Comparison of ENCODE assay signal across 8 mouse cellular contexts in the genomic region with DNA sequence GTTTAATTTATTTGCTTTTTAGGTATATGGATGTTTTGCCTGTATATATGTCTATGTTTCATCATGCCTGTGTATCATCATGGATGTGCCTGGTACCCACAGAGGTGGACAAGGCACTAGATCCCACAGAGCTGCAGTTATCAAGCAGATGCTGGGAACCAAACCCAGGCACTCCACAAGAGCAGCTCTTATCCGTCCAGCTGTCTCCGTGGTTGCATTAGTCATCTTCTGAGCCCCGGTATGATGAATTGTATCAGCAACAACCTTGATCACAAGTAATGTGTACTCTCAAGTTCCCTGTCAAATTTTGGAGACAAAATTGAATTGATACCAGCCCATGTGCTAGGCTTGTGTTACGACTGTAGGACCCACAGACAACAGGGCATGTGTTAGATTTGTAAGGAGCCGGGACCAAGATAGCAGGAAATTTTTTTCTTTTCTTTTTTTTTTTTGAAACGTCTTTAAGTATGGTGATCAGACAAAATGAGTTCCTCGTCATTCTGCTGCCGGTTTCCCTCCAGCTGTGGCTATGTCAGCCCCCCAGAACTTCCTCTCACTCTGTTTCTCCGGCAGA. TPM values are rescaled to one million over a fixed set of nuclear protein-coding genes. Genes with fewer than 3 reads are reported as not detected.
DNase-seq lines count a peak whose midpoint lies in the region; ATAC-seq and TF ChIP-seq lines count a peak whose summit lies in the region.

No protein-coding gene starts in this region.

- no peak for TF ChIP-seq EP300 in lung, postnatal 0 days (IDR thresholded peaks at IDR 0.05)

- intact Hi-C loops in gastrocnemius, postnatal 14 days (cut with DNase I; ENCODE audit: low total_unique reads) = no loop called here

- peak overlapping the region; percentile 52 for H3K4me2 ChIP-seq in lung, postnatal 0 days (replicated peaks; ENCODE audit: low read depth, low read length)
- H3K4me2 ChIP-seq in embryonic facial prominence, embryonic 13.5 days = peak overlapping the region; percentile 60
- H3K4me2 ChIP-seq in limb, embryonic 15.5 days = peak overlapping the region; percentile 43
- peak overlapping the region; percentile 58 for H3K4me2 ChIP-seq in stomach, embryonic 14.5 days (replicated peaks; ENCODE audit: low read depth, low read length)

- no peak for DNase-seq in lung, postnatal 0 days (ENCODE audit: low spot score)
- no peak for DNase-seq in lung, postnatal 4 days
- no peak for DNase-seq in retina, embryonic 14.5 days (ENCODE audit: low spot score)
- no peak for DNase-seq in gastrocnemius, postnatal 14 days
- DNase-seq in kidney, adult 18-20 months = no peak

- peak overlapping the region; percentile 20 for H3K4me3 ChIP-seq in lung, postnatal 0 days (ENCODE audit: low read depth, low read length)
- peak overlapping the region; percentile 29 for H3K4me3 ChIP-seq in embryonic facial prominence, embryonic 13.5 days
- peak overlapping the region; percentile 17; the same call in 1 of the 2 replicates for H3K4me3 ChIP-seq in limb, embryonic 15.5 days
- H3K4me3 ChIP-seq in stomach, embryonic 14.5 days (ENCODE audit: low read depth, low read length) = peak overlapping the region; percentile 15

- no peak for TF ChIP-seq CTCF in lung, postnatal 0 days (IDR thresholded peaks at IDR 0.05)

- H3K4me1 ChIP-seq in lung, postnatal 0 days (ENCODE audit: insufficient read depth, low read depth, low read length) = peaks cover 9% of the 10 kb centered on the region
- H3K4me1 ChIP-seq in embryonic facial prominence, embryonic 13.5 days = peaks cover 14% of the 10 kb centered on the region
- H3K4me1 ChIP-seq in limb, embryonic 15.5 days = peaks cover 12% of the 10 kb centered on the region; the same call in 1 of the 2 replicates
- peaks cover 21% of the 10 kb centered on the region for H3K4me1 ChIP-seq in stomach, embryonic 14.5 days (ENCODE audit: control insufficient read depth, insufficient read depth, low read length)

- no peak for ATAC-seq in lung, postnatal 0 days
- ATAC-seq in embryonic facial prominence, embryonic 13.5 days (ENCODE audit: insufficient number of reproducible peaks, insufficient read depth, low FRiP score, low TSS enrichment, low read depth) = no peak
- no peak for ATAC-seq in limb, embryonic 15.5 days (ENCODE audit: insufficient number of reproducible peaks, low FRiP score, low TSS enrichment, low read depth)
- ATAC-seq in stomach, embryonic 14.5 days (ENCODE audit: insufficient number of reproducible peaks, insufficient read depth, low FRiP score, low read depth) = no peak

- 16% methylated on average over 9 of the region's 9 CpGs for WGBS in lung, postnatal 0 days
- WGBS in embryonic facial prominence, embryonic 13.5 days = 31% methylated on average over 9 of the region's 9 CpGs
- WGBS in limb, embryonic 15.5 days = 34% methylated on average over 9 of the region's 9 CpGs
- WGBS in stomach, embryonic 14.5 days = 22% methylated on average over 9 of the region's 9 CpGs

- H3K27ac ChIP-seq in lung, postnatal 0 days (ENCODE audit: low read length) = peak overlapping the region; percentile 66
- no peak overlapping the region for H3K27ac ChIP-seq in embryonic facial prominence, embryonic 13.5 days
- H3K27ac ChIP-seq in limb, embryonic 15.5 days = peak overlapping the region; percentile 52
- peak overlapping the region; percentile 44; the same call in 1 of the 2 replicates for H3K27ac ChIP-seq in stomach, embryonic 14.5 days (ENCODE audit: low read length)

- H3K27me3 ChIP-seq in lung, postnatal 0 days (replicated peaks; ENCODE audit: insufficient read depth, low read length) = no peaks in the 10 kb centered on the region
- H3K27me3 ChIP-seq in embryonic facial prominence, embryonic 13.5 days = no peaks in the 10 kb centered on the region
- no peaks in the 10 kb centered on the region for H3K27me3 ChIP-seq in limb, embryonic 15.5 days
- no peaks in the 10 kb centered on the region for H3K27me3 ChIP-seq in stomach, embryonic 14.5 days (ENCODE audit: control insufficient read depth, insufficient read depth, low read length)

- no peaks in the 10 kb centered on the region for H3K9me3 ChIP-seq in lung, postnatal 0 days (ENCODE audit: low read length)
- no peaks in the 10 kb centered on the region; the same call in 1 of the 2 replicates for H3K9me3 ChIP-seq in embryonic facial prominence, embryonic 13.5 days
- H3K9me3 ChIP-seq in limb, embryonic 15.5 days = no peaks in the 10 kb centered on the region
- peaks cover 4% of the 10 kb centered on the region; the same call in 1 of the 2 replicates for H3K9me3 ChIP-seq in stomach, embryonic 14.5 days (ENCODE audit: control insufficient read depth, low read depth, low read length)

- no peak overlapping the region for H3K9ac ChIP-seq in lung, postnatal 0 days (replicated peaks; ENCODE audit: low read depth)
- peak overlapping the region; percentile 51 for H3K9ac ChIP-seq in embryonic facial prominence, embryonic 13.5 days
- no peak overlapping the region for H3K9ac ChIP-seq in limb, embryonic 15.5 days
- H3K9ac ChIP-seq in stomach, embryonic 14.5 days (replicated peaks; ENCODE audit: low read depth, low read length) = no peak overlapping the region

- H3K36me3 ChIP-seq in lung, postnatal 0 days (ENCODE audit: insufficient read depth, low read length) = no peaks in the 10 kb centered on the region
- no peaks in the 10 kb centered on the region for H3K36me3 ChIP-seq in embryonic facial prominence, embryonic 13.5 days
- H3K36me3 ChIP-seq in limb, embryonic 15.5 days = no peaks in the 10 kb centered on the region
- no peaks in the 10 kb centered on the region for H3K36me3 ChIP-seq in stomach, embryonic 14.5 days (ENCODE audit: control insufficient read depth, insufficient read depth, low read length)

RNA-seq across cellular contexts. Expression of a gene that starts 19.1 kb away (rescaled TPM):
- polyA plus RNA-seq in lung, postnatal 0 days (2015; fragmentation: Nextera tagmentation; extraction: Ambion mirVana) = 59.6 and 76.9 TPM in 2 replicates
- polyA plus RNA-seq in embryonic facial prominence, embryonic 13.5 days (2015; fragmentation: Nextera tagmentation; extraction: Ambion mirVana) = 10.4 TPM in 2 replicates
- polyA plus RNA-seq in limb, embryonic 15.5 days (2015; fragmentation: Nextera tagmentation; extraction: Ambion mirVana) = 23.8 and 25.3 TPM in 2 replicates
- polyA plus RNA-seq in stomach, embryonic 14.5 days (2014; fragmentation: Nextera tagmentation; extraction: Ambion mirVana) = 11.2 and 11.6 TPM in 2 replicates
- total RNA-seq in gastrocnemius, postnatal 14 days (2021) = 1 to 10 TPM; 8.2 to 9.5 TPM
